Mouse (Mus musculus): ENCODE results near the gene Pomt1.
"Not testable (repeated sequence)": the region's sequence is repeated elsewhere in the genome, so short reads cannot be mapped to it uniquely, and the experiment has no call there.

Gene Pomt1

GRCm38 (mm10) chr2:32287334-32287840, 51.0 kb downstream of the Pomt1 start, which contains the start of gene Golga2:
Gene Golga2, plus strand, starts transcription at chr2:32287384.
- DNase-seq, result no peak

GRCm38 (mm10) chr2:32287923-32288367, 51.6 kb downstream of the Pomt1 start, which contains the start of gene Swi5:
Gene Swi5, minus strand, starts transcription at chr2:32288075.
- DNase-seq, result peak; percentile 100

GRCm38 (mm10) chr2:32288371-32288931, 52.1 kb downstream of the Pomt1 start:
- DNase-seq, result no peak

- peak; percentile 69 for DNase-seq
Observed at GRCm38 (mm10) chr2:32289578-32289977, 53.2 kb downstream of the Pomt1 start.

GRCm38 (mm10) chr2:32294348-32294747, 58.0 kb downstream of the Pomt1 start:
- no peak for DNase-seq

GRCm38 (mm10) chr2:32295285-32295684, 58.9 kb downstream of the Pomt1 start:
- DNase-seq, result no peak

GRCm38 (mm10) chr2:32295842-32296241, 59.5 kb downstream of the Pomt1 start:
- DNase-seq, result not testable (repeated sequence)

GRCm38 (mm10) chr2:32299469-32299868, 63.1 kb downstream of the Pomt1 start:
- no peak for DNase-seq

- DNase-seq, result no peak
Observed at GRCm38 (mm10) chr2:32302952-32303351, 66.6 kb downstream of the Pomt1 start.

GRCm38 (mm10) chr2:32304145-32304832, 67.9 kb downstream of the Pomt1 start:
- peak; percentile 65 for DNase-seq
